ENCODE assay signal across 22 mouse cellular contexts in the genomic region with DNA sequence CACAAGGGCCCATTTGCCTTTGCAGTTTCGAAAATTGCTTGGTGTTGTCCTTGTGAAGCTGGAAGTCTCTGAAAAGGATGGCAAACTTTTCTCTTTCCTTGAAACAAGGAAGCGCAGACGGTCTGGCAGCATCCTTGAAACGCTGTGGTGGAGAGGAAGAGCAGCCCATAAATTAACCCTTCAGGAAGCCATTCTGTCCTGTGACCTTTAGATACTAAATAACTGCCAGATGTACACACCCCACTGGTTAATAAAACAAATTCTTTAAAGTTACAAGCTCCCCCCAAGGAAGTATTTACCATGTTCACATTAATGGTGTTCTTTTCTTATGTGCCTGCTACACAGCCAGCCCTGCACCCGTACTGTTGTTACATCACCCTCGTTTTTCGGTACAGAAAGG. TPM values are rescaled to one million over a fixed set of nuclear protein-coding genes. Genes with fewer than 3 reads are reported as not detected.
A peak's percentile ranks its signal among the peaks of the same experiment; 100 is the strongest.
DNase-seq lines count a peak whose midpoint lies in the region; ATAC-seq and TF ChIP-seq lines count a peak whose summit lies in the region.
"Had no signal": no experiment of that assay in that cellular context is flagged by ENCODE, and none has a peak within 500 bp of the region (broad histone marks: within the 10 kb centered on the region; RNA-seq: fewer than 3 reads in every experiment).

No protein-coding gene starts in this region.

- no peak for TF ChIP-seq CTCF in kidney, adult 2 months (conservative IDR thresholded peaks at IDR 0.05; ENCODE audit: insufficient read depth, insufficient read length, low read depth, low read length)

- DNase-seq in embryo, embryonic 10.5 days (ENCODE audit: low spot score) = peak; percentile 14
- DNase-seq in embryo, embryonic 10 days (ENCODE audit: low spot score) = no peak
- peak; percentile 31 for DNase-seq in kidney, adult 2 months
- no peak for DNase-seq in kidney, adult 18-20 months
- DNase-seq in limb, embryonic 10.5 days (ENCODE audit: low spot score) = no peak
- DNase-seq in thymus, postnatal 14 days = no peak
- DNase-seq: adrenal gland, adult 8-10 months; B cell, adult 2 months; cerebellum, adult 11 months; cerebellum, adult 8-10 months; cerebellum, postnatal 14 days; gastrocnemius, postnatal 10 days; heart, adult 2 months had no signal

- no peaks in the 10 kb centered on the region for H3K9me3 ChIP-seq in limb, embryonic 12.5 days
- H3K9me3 ChIP-seq in limb, embryonic 10.5 days (replicated peaks) = no peaks in the 10 kb centered on the region
- H3K9me3 ChIP-seq: embryonic facial prominence, embryonic 13.5 days; forebrain, embryonic 12.5 days; G1E; hindbrain, embryonic 10.5 days had no signal

- H3K9ac ChIP-seq in limb, embryonic 12.5 days (replicated peaks) = no peak overlapping the region
- H3K9ac ChIP-seq: embryonic facial prominence, embryonic 13.5 days; forebrain, embryonic 12.5 days; hindbrain, embryonic 14.5 days had no signal

- no peaks in the 10 kb centered on the region for H3K36me3 ChIP-seq in kidney, adult 2 months (ENCODE audit: control insufficient read depth, insufficient read depth, low read length)
- no peaks in the 10 kb centered on the region for H3K36me3 ChIP-seq in limb, embryonic 12.5 days
- H3K36me3 ChIP-seq in limb, embryonic 10.5 days = no peaks in the 10 kb centered on the region
- H3K36me3 ChIP-seq: embryonic facial prominence, embryonic 13.5 days; forebrain, embryonic 12.5 days; G1E; hindbrain, embryonic 10.5 days had no signal

- H3K27me3 ChIP-seq in kidney, adult 2 months (replicated peaks; ENCODE audit: control insufficient read depth, insufficient read depth, low read length) = no peaks in the 10 kb centered on the region
- no peaks in the 10 kb centered on the region for H3K27me3 ChIP-seq in limb, embryonic 12.5 days
- H3K27me3 ChIP-seq in limb, embryonic 10.5 days (ENCODE audit: low read depth, poor library complexity, severe bottlenecking) = no peaks in the 10 kb centered on the region
- H3K27me3 ChIP-seq: forebrain, embryonic 12.5 days had no signal

- H3K27ac ChIP-seq in kidney, adult 2 months (ENCODE audit: insufficient read depth, low read depth, low read length) = no peak overlapping the region
- 0 out of 2 replicates have a peak overlapping the region, but pooled peaks have one; percentile 17 for H3K27ac ChIP-seq in limb, embryonic 12.5 days
- no peak overlapping the region for H3K27ac ChIP-seq in limb, embryonic 10.5 days
- H3K27ac ChIP-seq: embryonic facial prominence, embryonic 13.5 days; forebrain, embryonic 12.5 days; heart, adult 2 months; hindbrain, embryonic 10.5 days; hindbrain, embryonic 14.5 days had no signal

- H3K4me1 ChIP-seq in kidney, adult 2 months (ENCODE audit: control insufficient read depth, insufficient read depth, low read length) = peaks cover 5% of the 10 kb centered on the region; the same call in 1 of the 2 replicates
- peaks cover 51% of the 10 kb centered on the region for H3K4me1 ChIP-seq in limb, embryonic 12.5 days (replicated peaks)
- H3K4me1 ChIP-seq in limb, embryonic 10.5 days = peaks cover 32% of the 10 kb centered on the region
- H3K4me1 ChIP-seq: forebrain, embryonic 12.5 days; hindbrain, embryonic 10.5 days had no signal

- no peak overlapping the region for H3K4me2 ChIP-seq in limb, embryonic 12.5 days
- H3K4me2 ChIP-seq: embryonic facial prominence, embryonic 13.5 days; forebrain, embryonic 12.5 days; heart, embryonic 11.5 days; hindbrain, embryonic 14.5 days had no signal

- WGBS in kidney, adult 2 months = 58% methylated on average over 7 of the region's 7 CpGs
- 37% methylated on average over 7 of the region's 7 CpGs for WGBS in limb, embryonic 12.5 days
- WGBS in limb, embryonic 10.5 days = 48% methylated on average over 7 of the region's 7 CpGs

- no peak for ATAC-seq in limb, embryonic 12.5 days (ENCODE audit: insufficient number of reproducible peaks, insufficient read depth, low FRiP score, low TSS enrichment, low read depth)
- ATAC-seq: CD4-positive, CD25-positive, alpha-beta regulatory T cell, adult 4 months; forebrain, embryonic 16.5 days had no signal

- TF ChIP-seq POLR2A in kidney, adult 2 months (IDR thresholded peaks at IDR 0.05; ENCODE audit: low read depth, low read length) = no peak

- no peak overlapping the region for H3K4me3 ChIP-seq in kidney, adult 2 months (ENCODE audit: insufficient read depth, low read depth, low read length)
- no peak overlapping the region for H3K4me3 ChIP-seq in limb, embryonic 12.5 days (replicated peaks)
- H3K4me3 ChIP-seq in limb, embryonic 10.5 days = no peak overlapping the region
- H3K4me3 ChIP-seq: embryonic facial prominence, embryonic 13.5 days; forebrain, embryonic 12.5 days; heart, adult 2 months; hindbrain, embryonic 10.5 days had no signal

RNA-seq across cellular contexts. Expression of a gene that starts 6.0 kb away (rescaled TPM):
- 4.0 and 4.3 TPM in 2 replicates for polyA plus RNA-seq in kidney, adult 2 months (2012; rRNA removed)
- 9.3 and 10.6 TPM in 2 replicates for polyA plus RNA-seq in limb, embryonic 12.5 days (2016; fragmentation: Nextera tagmentation; extraction: Ambion mirVana)
- polyA plus RNA-seq in limb, embryonic 10.5 days (2016; fragmentation: Nextera tagmentation; extraction: Ambion mirVana) = 1.3 and 1.6 TPM in 2 replicates
- polyA plus RNA-seq: CD4-positive, CD25-positive, alpha-beta regulatory T cell, adult 4 months; G1E had no signal

Comparison
In these comparisons a context has a peak if more than half of its experiments do, and no peak if none do; other contexts are left out.
1. DNase-seq: peak in embryo, embryonic 10.5 days (single experiment) and kidney, adult 2 months (single experiment); none in embryo, embryonic 10 days (single experiment), kidney, adult 18-20 months (single experiment), limb, embryonic 10.5 days (single experiment) and thymus, postnatal 14 days (single experiment).